Mouse (Mus musculus) adrenal gland, adult 18-20 months (tissue): ENCODE results near the gene Tnip3. TPM values are rescaled to one million over a fixed set of nuclear protein-coding genes. Genes with fewer than 3 reads are reported as not detected.

Source experiments
- DNase-seq, 2 experiments: peaks; one replicate each; pipeline ENCODE4 v3.0.0; 2021 to 2022; ENCODE audit warnings: low spot score in 2 of 2
- total RNA-seq, 2 experiments: library from RNA; stranded (reverse); gene quantifications; 1 replicate in 1 of 2; 2 replicates in 1 of 2; pipeline ENCODE4 v1.2.3; 2021

Tnip3 gene
- total RNA-seq, 2 experiments from 2014 or later, result 0.13 TPM; not detected in 1

DNA sequence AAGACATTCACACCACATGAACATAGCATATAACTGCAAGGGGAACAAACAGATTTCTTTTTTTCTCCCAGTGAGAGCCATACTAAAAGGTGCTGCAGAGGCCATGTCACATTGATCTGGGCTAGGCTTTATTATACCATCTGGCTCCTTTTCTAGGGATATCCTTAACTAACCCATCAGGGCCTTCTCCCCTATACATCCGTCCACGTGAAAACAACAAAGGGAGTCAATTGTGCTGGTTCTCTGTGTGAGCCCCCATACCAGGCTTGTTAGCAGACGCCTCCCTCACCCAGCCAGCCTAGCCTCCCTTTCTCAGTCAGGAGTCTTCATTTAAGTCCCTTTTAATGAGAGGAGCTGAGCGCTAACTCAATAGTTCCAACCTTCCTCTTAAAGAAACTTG, 119.0 kb downstream of the Tnip3 start:
- DNase-seq, result no peak

DNA sequence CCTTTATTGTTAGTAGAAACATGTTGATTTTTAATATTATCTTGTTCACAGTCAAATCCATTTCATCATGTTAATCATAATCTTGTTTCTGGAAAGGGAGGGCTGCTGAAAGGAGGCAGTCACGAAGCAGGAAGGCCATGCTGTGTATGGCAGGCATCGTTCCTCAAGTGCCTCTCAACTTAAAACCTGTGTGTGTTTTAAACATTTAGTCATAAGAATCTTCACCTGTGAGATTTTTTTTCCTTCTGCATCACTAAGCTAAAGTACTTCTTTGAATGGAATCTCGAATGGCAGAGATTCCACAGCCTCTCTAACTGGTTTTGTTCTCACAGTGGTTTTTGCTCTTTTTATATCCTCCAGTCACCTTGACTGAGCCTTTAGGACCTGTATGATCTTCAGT, 121.3 kb downstream of the Tnip3 start:
- DNase-seq, result no peak

DNA sequence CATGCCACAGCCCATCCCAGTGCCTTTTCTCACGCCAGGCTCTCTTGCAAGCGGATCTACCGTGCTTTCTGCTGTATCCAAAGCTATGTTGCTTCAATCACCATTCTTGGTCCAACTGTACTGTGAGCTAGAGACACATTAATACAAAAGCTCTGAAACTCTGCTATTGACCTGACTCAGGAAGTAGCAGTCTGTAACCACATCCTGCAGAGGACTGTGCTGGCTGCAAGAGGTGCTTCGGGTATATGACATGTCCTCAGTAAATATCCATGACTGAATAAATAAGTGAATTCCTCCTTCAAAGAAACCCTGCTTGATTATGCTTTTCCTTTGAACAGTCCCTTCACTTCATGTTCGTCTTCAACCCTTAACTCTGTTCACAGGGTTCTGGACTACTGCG, 122.6 kb downstream of the Tnip3 start:
- no peak for DNase-seq

DNA sequence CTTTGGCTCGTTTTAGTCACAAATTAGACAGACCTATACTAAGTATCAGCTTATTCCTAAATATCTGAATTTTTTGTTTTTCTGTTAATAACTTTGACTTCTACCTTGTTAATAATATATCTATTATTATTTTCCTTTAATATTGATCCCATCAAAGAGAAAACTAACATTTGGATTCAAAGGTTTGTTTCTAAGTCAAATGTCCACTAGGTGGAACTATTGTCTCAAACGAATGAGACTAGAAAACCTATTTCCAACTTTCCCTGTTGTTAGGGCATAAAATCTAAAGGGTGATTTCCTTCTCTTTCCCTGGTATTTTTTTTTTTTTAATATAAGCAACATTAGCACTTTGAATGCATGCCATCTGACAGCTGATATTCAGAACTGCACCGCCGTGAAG, 126.3 kb downstream of the Tnip3 start:
- no peak for DNase-seq

DNA sequence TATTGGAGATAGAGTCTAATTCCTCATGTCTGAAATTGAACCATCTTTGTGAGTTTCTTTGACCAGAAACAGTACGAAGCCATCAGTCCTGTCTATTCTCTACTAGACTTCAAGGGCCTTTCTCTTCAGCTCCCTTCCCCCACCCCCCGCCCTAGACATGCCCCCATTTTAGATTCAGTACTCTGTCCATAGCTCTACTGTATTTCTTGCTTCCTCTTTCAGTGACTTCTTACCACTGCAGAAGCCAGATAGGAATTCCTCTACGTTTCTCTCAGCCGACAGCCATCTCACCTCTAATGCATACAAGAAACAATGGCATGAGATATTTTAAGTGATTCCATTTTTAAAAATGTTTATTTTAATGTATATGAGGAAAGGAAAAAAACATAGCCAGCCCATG, 136.2 kb downstream of the Tnip3 start:
- no peak for DNase-seq

DNA sequence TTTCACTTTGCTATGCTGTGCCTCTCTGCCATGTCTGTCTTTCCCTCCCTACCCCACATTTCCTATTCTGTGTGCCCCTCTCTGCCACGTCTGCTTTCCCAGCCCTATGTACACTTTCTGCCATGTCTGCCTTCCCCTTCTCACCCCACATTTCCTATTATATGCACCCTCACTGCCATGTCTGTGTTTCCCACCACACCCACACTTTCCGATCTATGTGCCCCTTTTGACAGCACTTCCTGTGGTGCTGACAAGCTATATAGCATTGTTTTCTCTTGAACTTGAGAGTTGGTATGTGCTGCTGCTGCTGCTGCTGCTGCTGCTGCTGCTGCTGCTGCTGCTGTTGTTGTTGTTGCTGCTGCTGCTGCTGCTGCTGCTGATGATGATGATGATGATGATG, 136.9 kb downstream of the Tnip3 start:
- no peak for DNase-seq

DNA sequence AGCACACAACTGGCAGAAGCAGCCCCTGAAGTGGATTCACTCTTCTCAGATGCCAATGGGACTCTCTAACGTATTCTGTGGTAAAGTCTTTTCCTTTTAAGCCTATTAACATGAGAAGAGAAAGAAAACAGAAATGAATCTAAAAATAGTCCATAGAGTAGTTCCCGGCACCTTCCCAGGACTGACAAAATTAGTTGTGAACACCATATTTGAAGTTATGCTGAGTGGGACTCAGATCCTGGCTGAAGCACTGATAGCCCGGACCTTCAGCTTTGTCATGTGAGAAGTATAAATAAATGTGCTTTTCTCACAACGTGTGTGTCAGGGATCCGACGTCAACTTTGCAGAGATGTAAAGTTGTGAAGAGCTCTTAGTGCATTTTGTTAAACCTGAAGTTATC, 138.9 kb downstream of the Tnip3 start:
- no peak for DNase-seq

DNA sequence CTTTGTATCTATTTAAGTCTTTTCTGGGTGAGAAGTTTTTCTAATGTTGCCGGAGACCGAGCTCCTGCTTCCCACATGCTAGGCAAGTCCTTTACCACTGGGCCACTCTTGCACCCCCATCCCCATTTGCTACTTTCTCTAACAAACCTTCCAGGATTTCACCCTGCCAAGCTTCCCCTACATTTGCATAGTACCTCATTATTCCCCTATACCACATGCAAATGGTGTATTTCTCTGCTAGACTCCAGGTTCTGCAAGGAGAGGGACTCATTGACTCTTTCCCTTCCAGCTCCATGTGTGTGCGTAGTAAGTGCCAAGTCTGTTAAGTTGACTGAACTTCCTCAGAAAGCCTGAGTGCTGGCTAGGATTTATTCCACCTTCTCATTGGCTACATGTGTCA, 141.2 kb downstream of the Tnip3 start:
- no peak for DNase-seq

DNA sequence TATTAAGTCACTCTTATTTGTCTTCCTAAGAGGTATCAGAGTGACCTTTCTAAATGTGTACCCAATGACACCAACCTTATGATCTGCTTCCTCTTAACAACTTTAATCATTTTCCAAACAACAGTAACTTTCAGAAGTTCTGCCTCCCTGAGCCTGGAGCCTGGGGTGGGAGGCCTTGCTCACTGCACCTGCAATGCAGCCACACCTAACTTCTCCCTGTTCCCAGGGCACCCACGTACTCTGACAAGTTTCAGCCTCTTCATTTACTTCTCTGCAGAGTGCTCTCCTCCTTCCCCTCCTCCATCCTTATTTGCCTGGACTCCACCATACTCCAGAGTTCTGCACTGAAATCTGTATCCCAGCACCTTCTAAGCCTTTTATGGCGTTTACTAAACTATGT, 144.9 kb downstream of the Tnip3 start:
- no peak for DNase-seq

DNA sequence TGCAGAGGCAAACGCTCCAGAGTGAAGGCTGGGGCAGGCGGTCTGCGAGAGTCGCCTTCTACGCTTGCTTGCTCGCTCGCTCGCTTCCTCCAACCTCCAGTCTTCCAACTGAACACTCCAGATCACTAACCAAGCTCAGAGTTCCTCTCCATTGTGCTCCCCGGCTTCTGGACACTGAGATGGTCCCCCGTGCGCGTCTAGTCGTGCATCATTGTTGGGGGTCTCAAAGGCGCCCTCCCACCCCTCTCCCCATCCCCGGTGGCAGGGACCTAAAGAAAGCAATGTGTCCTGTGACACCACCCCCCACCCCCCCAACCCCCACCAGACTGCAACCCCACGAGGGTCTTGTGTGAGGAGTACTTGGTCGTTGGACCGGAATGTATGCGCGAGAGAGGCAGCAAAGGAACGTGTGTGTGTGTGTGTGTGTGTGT, 145.9 kb downstream of the Tnip3 start:
- peak in 1 of 2 experiments; percentile 21 for DNase-seq

DNA sequence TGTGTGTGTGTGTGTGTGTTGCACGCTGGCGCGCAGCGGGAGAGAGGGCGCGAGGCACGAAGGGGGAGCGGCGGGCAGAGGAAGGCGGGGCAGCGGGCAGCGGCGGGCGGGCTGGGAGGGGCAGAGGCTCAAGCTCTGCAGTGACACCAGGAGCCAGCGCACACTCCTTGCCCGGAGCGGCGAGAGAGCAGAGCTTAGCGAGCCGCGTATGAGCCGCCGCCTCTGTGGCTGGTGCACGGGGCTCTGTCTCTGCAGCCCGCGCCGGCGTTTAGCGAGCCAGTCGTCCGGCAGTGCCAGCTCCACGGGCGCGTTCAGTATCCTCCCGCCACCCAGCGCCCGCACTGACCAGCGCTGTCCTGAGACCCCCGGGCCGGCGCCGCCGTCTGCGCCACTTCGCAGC, 146.3 kb downstream of the Tnip3 start, which contains the start of gene Ndnf:
TSS of gene Ndnf (plus strand) at position 140 of the 400 bp plus-strand sequence.
- DNase-seq, result peak; percentile 68 to 76

DNA sequence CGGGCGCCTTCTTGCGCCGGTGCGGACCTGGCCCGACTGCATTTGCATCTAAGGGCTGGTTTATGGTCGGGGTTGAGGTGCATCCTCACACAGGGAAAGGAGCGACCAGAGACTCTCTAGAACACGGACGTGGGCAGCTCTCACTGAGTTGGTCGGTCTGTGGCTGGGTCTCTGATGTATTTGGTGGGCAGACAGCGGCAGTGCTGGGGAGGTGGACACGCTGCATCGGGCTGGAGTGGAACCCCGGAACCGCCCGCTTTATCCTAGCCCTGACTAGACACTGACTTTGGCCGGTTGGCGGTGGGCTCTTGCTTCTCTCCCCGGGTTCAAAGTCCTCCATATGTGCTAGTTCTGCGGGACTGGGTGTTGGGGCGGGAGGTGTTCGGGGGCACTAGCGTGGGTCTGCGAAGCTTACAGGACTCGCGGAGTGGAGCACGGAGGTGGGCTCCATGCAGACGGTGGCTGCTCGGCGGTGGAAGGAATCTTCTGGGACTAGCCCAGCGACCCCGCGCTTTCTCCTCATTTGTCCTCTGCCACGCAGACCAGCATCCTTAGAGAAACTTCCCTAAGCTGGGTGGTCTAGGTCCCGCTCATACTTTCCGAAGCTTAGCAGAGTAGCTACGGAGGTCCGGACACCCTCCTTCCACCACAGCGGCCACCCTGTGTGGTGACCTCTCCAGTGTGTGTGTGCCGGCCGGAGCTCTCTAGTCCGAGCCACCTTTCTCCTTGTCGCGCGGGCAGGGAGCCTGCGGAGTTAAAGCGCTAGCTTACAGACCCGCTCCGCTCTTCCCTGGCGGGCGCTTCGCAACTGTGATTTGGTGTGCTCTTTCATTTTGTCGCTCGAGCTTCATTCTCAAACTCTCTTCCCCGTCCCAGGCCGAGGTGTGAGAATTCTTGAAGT, 147.3 kb downstream of the Tnip3 start:
- peak; percentile 26 to 37 for DNase-seq

Other genes with a start within 250 kb of the Tnip3 start
- gene C130060K24Rik, start 144.2 kb upstream of the Tnip3 start, total RNA-seq, result not detected
- under 1 TPM; 0.32 to 0.63 TPM for gene Ndnf, start 146.3 kb downstream of the Tnip3 start, total RNA-seq